Mouse (Mus musculus) embryonic facial prominence, embryonic 11.5 days (tissue): ENCODE data around the gene Exoc5. TPM values are rescaled to one million over a fixed set of nuclear protein-coding genes. Genes with fewer than 3 reads are reported as not detected.

ENCODE experiments used
- ATAC-seq: fragments of 200-750 bp; cut with Nextera tagmentation; replicated peaks from 2 replicates; pipeline ENCODE4 v1.8.0; 2017; ENCODE audit warnings: low read depth; ENCODE audit not compliant: insufficient number of reproducible peaks, low FRiP score, low TSS enrichment
- DNase-seq: peaks from one replicate; pipeline ENCODE4 v3.0.0-alpha.2; 2015; ENCODE audit warnings: low spot score
- H3K27ac ChIP-seq: fragments of 300-500 bp; sonication (generic); replicated peaks from 2 replicates; pipeline ENCODE4 v1.5.1; 2014; ENCODE audit warnings: mild to moderate bottlenecking, low read depth, low read length, control low read depth
- H3K27me3 ChIP-seq: fragments of 300-500 bp; sonication (generic); 2 replicates; pipeline ENCODE4 v1.6.1; 2014; ENCODE audit warnings: mild to moderate bottlenecking, low read length, moderate library complexity, mixed read lengths; ENCODE audit not compliant: control insufficient read depth, insufficient read depth
- H3K36me3 ChIP-seq: fragments of 300-500 bp; sonication (generic); replicated peaks from 2 replicates; pipeline ENCODE4 v1.6.1; 2014; ENCODE audit warnings: low read depth, mild to moderate bottlenecking, low read length, moderate library complexity, mixed read lengths; ENCODE audit not compliant: control insufficient read depth, insufficient read depth
- H3K4me1 ChIP-seq: fragments of 300-500 bp; sonication (generic); 2 replicates; pipeline ENCODE4 v1.6.1; 2014; ENCODE audit warnings: low read length, mixed read lengths; ENCODE audit not compliant: control insufficient read depth, insufficient read depth
- H3K4me2 ChIP-seq: fragments of 300-500 bp; sonication (generic); 2 replicates; pipeline ENCODE4 v1.6.1; 2014; ENCODE audit warnings: low read depth, mild to moderate bottlenecking, control low read depth, low read length, moderate library complexity
- H3K4me3 ChIP-seq: fragments of 300-500 bp; sonication (generic); 2 replicates; pipeline ENCODE4 v1.5.1; 2014; ENCODE audit warnings: low read depth, low read length, control low read depth
- H3K9ac ChIP-seq: fragments of 300-500 bp; sonication (generic); replicated peaks from 2 replicates; pipeline ENCODE4 v1.6.1; 2014; ENCODE audit warnings: mild to moderate bottlenecking, control low read depth, low read length
- H3K9me3 ChIP-seq: fragments of 300-500 bp; sonication (generic); replicated peaks from 2 replicates; pipeline ENCODE4 v1.6.1; 2016; ENCODE audit warnings: mild to moderate bottlenecking, low read length, inconsistent platforms, mixed read lengths; ENCODE audit not compliant: control insufficient read depth
- WGBS: fragments of 180-500 bp; shearing (Covaris S2); extraction: QIAGEN DNeasy Blood & Tissue Kit; methylation state at CpG from one replicate; pipeline ENCODE4 v1.1.7; 2014; 5-methylcytosine and 5-hydroxymethylcytosine counted together
- polyA plus RNA-seq: library from polyadenylated mRNA; unstranded; fragments of >200 nt; fragmentation: Nextera tagmentation; extraction: Ambion mirVana; gene quantifications from 2 replicates; pipeline ENCODE4 v1.2.1, GENCODE M21; 2014

Gene Exoc5
- polyA plus RNA-seq, 1 experiment from 2014 or later = 81.9 TPM

GRCm38 (mm10) chr14:48992070-48992580 lies 74.3 kb downstream of the Exoc5 start:
- WGBS = 41% methylated on average over 3 of the region's 3 CpGs
- Histone ChIP-seq H3K36me3 (no peaks in the 10 kb centered on the region), H3K4me3 (no peak overlapping the region), H3K9me3 (no peaks in the 10 kb centered on the region), H3K27me3 (no peaks in the 10 kb centered on the region), H3K4me2 (no peak overlapping the region), H3K27ac (no peak overlapping the region), H3K9ac (no peak overlapping the region), H3K4me1 (no peaks in the 10 kb centered on the region)
- DNase-seq (peak; percentile 3), ATAC-seq (no peak)

- Histone ChIP-seq H3K27ac (no peak overlapping the region), H3K9ac (no peak overlapping the region)
- ATAC-seq = no peak
These were observed 75.3 kb downstream of the Exoc5 start for GRCm38 (mm10) chr14:48991144-48991522.

GRCm38 (mm10) chr14:48990471-48991143 lies 75.8 kb downstream of the Exoc5 start:
- Histone ChIP-seq H3K9me3 (no peaks in the 10 kb centered on the region), H3K4me2 (peak overlapping the region; percentile 16; the same call in 1 of the 2 replicates), H3K27me3 (no peaks in the 10 kb centered on the region), H3K4me1 (no peaks in the 10 kb centered on the region), H3K4me3 (no peak overlapping the region), H3K36me3 (no peaks in the 10 kb centered on the region), H3K27ac (no peak overlapping the region), H3K9ac (no peak overlapping the region)
- DNase-seq (peak; percentile 84), ATAC-seq (peak; percentile 44)
- WGBS = 15% methylated on average over 17 of the region's 17 CpGs

More at GRCm38 (mm10) chr14:48991144-48991522, 75.3 kb downstream of the Exoc5 start:
- 8% methylated on average over 7 of the region's 7 CpGs for WGBS
- H3K4me2 ChIP-seq = peak overlapping the region; percentile 16; the same call in 1 of the 2 replicates
- H3K9me3 ChIP-seq = no peaks in the 10 kb centered on the region
- H3K36me3 ChIP-seq = no peaks in the 10 kb centered on the region
- no peak overlapping the region for H3K4me3 ChIP-seq
- DNase-seq = no peak
- H3K4me1 ChIP-seq = no peaks in the 10 kb centered on the region
- H3K27me3 ChIP-seq = no peaks in the 10 kb centered on the region

- no peaks in the 10 kb centered on the region for H3K9me3 ChIP-seq
- WGBS = 70% methylated on average over 8 of the region's 8 CpGs
- DNase-seq = no peak
- no peak overlapping the region for H3K27ac ChIP-seq
- H3K4me2 ChIP-seq = no peak overlapping the region
- no peak for ATAC-seq
- no peak overlapping the region for H3K9ac ChIP-seq
- no peaks in the 10 kb centered on the region for H3K36me3 ChIP-seq
- H3K27me3 ChIP-seq = no peaks in the 10 kb centered on the region
- H3K4me1 ChIP-seq = no peaks in the 10 kb centered on the region
- no peak overlapping the region for H3K4me3 ChIP-seq
These were observed 76.6 kb downstream of the Exoc5 start for GRCm38 (mm10) chr14:48989831-48990230.

- H3K4me2 ChIP-seq = no peak overlapping the region
- no peak overlapping the region for H3K27ac ChIP-seq
- no peaks in the 10 kb centered on the region for H3K9me3 ChIP-seq
- no peaks in the 10 kb centered on the region for H3K4me1 ChIP-seq
- no peak for ATAC-seq
- WGBS = 67% methylated on average over 8 of the region's 8 CpGs
- no peaks in the 10 kb centered on the region for H3K27me3 ChIP-seq
- H3K9ac ChIP-seq = no peak overlapping the region
- DNase-seq = no peak
- no peaks in the 10 kb centered on the region for H3K36me3 ChIP-seq
- H3K4me3 ChIP-seq = no peak overlapping the region
These were observed 80.2 kb downstream of the Exoc5 start for GRCm38 (mm10) chr14:48986231-48986630.

- Histone ChIP-seq H3K27me3 (no peaks in the 10 kb centered on the region), H3K9me3 (no peaks in the 10 kb centered on the region), H3K36me3 (no peaks in the 10 kb centered on the region), H3K4me2 (no peak overlapping the region), H3K4me3 (no peak overlapping the region), H3K4me1 (no peaks in the 10 kb centered on the region), H3K9ac (no peak overlapping the region), H3K27ac (no peak overlapping the region)
- 37% methylated on average over 10 of the region's 10 CpGs for WGBS
- DNase-seq = peak; percentile 51
- ATAC-seq = no peak
These were observed 80.8 kb downstream of the Exoc5 start for GRCm38 (mm10) chr14:48985673-48986072.

- H3K27me3 ChIP-seq = no peaks in the 10 kb centered on the region
- WGBS = 71% methylated on average over 3 of the region's 3 CpGs
- no peaks in the 10 kb centered on the region for H3K36me3 ChIP-seq
- no peak overlapping the region for H3K4me3 ChIP-seq
- H3K27ac ChIP-seq = no peak overlapping the region
- H3K4me1 ChIP-seq = no peaks in the 10 kb centered on the region
- DNase-seq (no peak), ATAC-seq (no peak)
- no peaks in the 10 kb centered on the region for H3K9me3 ChIP-seq
- no peak overlapping the region for H3K4me2 ChIP-seq
- no peak overlapping the region for H3K9ac ChIP-seq
These were observed 87.5 kb downstream of the Exoc5 start for GRCm38 (mm10) chr14:48978971-48979388.

- no peak for DNase-seq
- no peak overlapping the region for H3K9ac ChIP-seq
- H3K36me3 ChIP-seq = no peaks in the 10 kb centered on the region
- H3K9me3 ChIP-seq = no peaks in the 10 kb centered on the region
- no peak overlapping the region for H3K27ac ChIP-seq
- H3K27me3 ChIP-seq = no peaks in the 10 kb centered on the region
- H3K4me3 ChIP-seq = no peak overlapping the region
- H3K4me1 ChIP-seq = no peaks in the 10 kb centered on the region
- 89% methylated on average over 2 of the region's 2 CpGs for WGBS
- no peak overlapping the region for H3K4me2 ChIP-seq
- ATAC-seq = no peak
These were observed 94.9 kb downstream of the Exoc5 start for GRCm38 (mm10) chr14:48971546-48971945.
